Mouse (Mus musculus): ENCODE results near the gene Edem3. TPM values are rescaled to one million over a fixed set of nuclear protein-coding genes. Genes with fewer than 3 reads are reported as not detected.
"Not testable (repeated sequence)": the region's sequence is repeated elsewhere in the genome, so short reads cannot be mapped to it uniquely, and the experiment has no call there.

Gene Edem3
- polyA plus RNA-seq, 1 experiment from 2014 or later, result 5.6 TPM

DNA sequence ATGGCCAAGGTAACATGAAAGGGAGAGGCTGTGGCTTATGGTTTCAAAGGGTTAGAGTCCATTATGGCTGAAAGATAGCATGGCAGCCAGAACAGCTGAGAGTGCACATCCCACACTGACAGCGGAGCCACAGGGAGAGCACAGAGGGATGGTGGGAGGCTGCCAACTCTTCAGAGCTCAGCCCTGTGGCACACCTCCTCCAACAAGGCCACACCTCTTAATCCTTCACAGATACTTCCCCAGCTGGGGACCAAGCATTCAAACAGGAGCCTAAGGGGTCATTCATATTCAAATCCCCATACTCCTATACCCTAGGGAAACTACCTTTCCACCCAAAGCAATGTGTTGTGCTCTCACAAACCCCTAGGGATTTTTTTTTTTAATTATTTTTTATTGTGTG, 23.4 kb downstream of the Edem3 start:
- 91% methylated on average over 1 of the region's 1 CpGs for WGBS (ENCODE audit: insufficient replicate concordance)
- ATAC-seq (ENCODE audit: low read depth) (peak; percentile 58), DNase-seq (no peak)
- Histone ChIP-seq H3K4me2 (no peak overlapping the region), H3K27ac (0 out of 2 replicates have a peak overlapping the region, but pooled peaks have one; percentile 25), H3K27me3 (no peaks in the 10 kb centered on the region), H3K4me1 (replicated peaks) (peaks cover 11% of the 10 kb centered on the region), H3K9ac (no peak overlapping the region), H3K9me3 (replicated peaks) (no peaks in the 10 kb centered on the region), H3K36me3 (peaks cover 60% of the 10 kb centered on the region), H3K4me3 (replicated peaks) (no peak overlapping the region)

DNA sequence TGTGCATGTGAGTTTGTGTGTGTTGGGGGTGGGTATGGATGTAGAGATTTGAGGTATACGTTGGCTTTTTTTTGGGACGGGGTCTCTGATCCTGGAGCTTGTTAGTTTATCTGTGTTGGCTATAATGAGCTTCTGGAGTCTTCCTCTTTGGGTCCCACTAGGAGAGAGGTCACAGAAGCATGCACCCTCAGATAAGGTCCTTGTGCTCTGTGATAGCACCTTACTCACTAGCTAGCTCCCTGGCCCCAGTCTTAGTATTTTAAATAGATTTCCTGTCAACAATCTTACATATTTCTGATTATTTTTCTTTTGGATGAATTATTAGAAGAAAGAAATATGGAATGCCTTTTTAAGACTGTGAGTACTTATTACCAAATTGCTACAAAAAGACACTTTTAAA, 24.1 kb downstream of the Edem3 start:
- Histone ChIP-seq H3K27ac (no peak overlapping the region; the same call in 1 of the 2 replicates), H3K9me3 (replicated peaks) (no peaks in the 10 kb centered on the region), H3K4me3 (replicated peaks) (no peak overlapping the region), H3K36me3 (peaks cover 55% of the 10 kb centered on the region), H3K4me2 (no peak overlapping the region), H3K4me1 (replicated peaks) (peaks cover 11% of the 10 kb centered on the region), H3K27me3 (no peaks in the 10 kb centered on the region), H3K9ac (no peak overlapping the region)
- WGBS (ENCODE audit: insufficient replicate concordance), result 32% methylated on average over 2 of the region's 2 CpGs
- ATAC-seq (ENCODE audit: low read depth) (peak; percentile 90), DNase-seq (peak; percentile 27)

DNA sequence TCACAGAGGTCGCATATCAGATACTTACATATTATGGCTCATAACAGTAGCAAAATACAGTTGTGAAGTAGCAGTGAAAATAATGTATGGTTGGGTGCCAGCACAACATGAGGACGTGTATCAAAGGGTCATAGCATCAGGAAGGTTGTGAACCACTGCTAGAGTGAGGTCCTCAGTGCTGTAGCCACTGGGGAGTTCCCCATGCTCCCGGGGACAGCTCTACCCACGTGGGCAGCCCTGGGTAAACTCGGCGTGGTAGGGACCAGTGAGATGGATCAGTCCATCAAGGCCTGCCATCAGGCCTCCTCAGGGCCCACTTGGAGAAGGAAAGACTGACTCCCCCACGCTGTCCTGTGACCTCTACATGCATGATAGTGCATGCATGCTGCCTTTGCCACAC, 26.3 kb downstream of the Edem3 start:
- WGBS (ENCODE audit: insufficient replicate concordance), result 76% methylated on average over 7 of the region's 7 CpGs
- Histone ChIP-seq H3K9me3 (replicated peaks) (no peaks in the 10 kb centered on the region), H3K27ac (no peak overlapping the region), H3K4me1 (replicated peaks) (peaks cover 11% of the 10 kb centered on the region), H3K4me3 (replicated peaks) (no peak overlapping the region), H3K36me3 (peaks cover 51% of the 10 kb centered on the region), H3K4me2 (no peak overlapping the region), H3K27me3 (no peaks in the 10 kb centered on the region), H3K9ac (no peak overlapping the region)
- DNase-seq, result no peak
- ATAC-seq (ENCODE audit: low read depth), result no peak

DNA sequence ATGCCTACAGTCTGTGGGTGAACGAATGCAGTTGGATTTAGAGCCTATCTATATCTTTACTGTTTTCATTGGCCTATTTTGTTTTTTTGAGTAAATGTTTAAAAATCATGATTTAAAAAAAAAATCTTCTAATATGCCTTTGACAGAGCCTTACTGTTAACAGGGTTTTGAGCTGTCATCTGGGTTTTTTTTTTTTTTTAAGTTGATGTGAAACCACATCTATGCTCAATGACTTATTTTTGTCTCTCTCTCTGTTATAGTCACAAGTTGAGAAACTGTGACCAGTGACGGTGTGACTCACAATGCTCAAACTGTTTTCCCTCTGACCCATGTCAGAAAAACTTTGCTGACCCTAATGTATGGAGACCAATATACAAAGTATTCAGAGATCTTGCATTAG, 28.2 kb downstream of the Edem3 start:
- Histone ChIP-seq H3K27me3 (no peaks in the 10 kb centered on the region), H3K4me2 (no peak overlapping the region), H3K4me3 (replicated peaks) (no peak overlapping the region), H3K27ac (no peak overlapping the region), H3K9me3 (replicated peaks) (no peaks in the 10 kb centered on the region), H3K4me1 (replicated peaks) (peaks cover 9% of the 10 kb centered on the region), H3K9ac (no peak overlapping the region), H3K36me3 (peaks cover 43% of the 10 kb centered on the region)
- 83% methylated on average over 2 of the region's 2 CpGs for WGBS (ENCODE audit: insufficient replicate concordance)
- DNase-seq (no peak), ATAC-seq (ENCODE audit: low read depth) (no peak)

DNA sequence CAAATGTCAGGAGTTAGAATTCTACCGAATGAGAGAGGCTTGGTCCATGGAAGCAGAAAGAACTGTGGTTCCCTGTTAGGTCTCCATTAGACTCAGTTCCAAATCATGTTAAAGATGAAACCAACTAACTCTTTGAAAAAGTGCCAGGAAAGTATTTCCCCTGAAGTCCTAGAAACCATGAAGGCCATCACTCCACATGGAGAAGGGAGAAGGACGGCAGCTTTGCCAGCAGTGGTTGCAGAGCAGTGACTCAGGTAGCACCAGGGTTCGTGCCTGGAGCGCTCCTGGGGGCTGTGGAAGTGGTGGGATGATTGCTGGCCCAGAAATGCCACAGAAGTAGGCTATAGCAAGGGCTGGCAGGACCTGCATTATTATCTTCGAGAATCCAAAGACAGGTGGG, 31.2 kb downstream of the Edem3 start:
- peaks cover 42% of the 10 kb centered on the region for H3K36me3 ChIP-seq
- no peak overlapping the region for H3K9ac ChIP-seq
- no peaks in the 10 kb centered on the region for H3K9me3 ChIP-seq (replicated peaks)
- H3K4me1 ChIP-seq (replicated peaks), result no peaks in the 10 kb centered on the region
- no peaks in the 10 kb centered on the region for H3K27me3 ChIP-seq
- DNase-seq, result no peak
- H3K4me3 ChIP-seq (replicated peaks), result no peak overlapping the region
- H3K4me2 ChIP-seq, result no peak overlapping the region
- WGBS (ENCODE audit: insufficient replicate concordance), result 83% methylated on average over 5 of the region's 5 CpGs
- ATAC-seq (ENCODE audit: low read depth), result no peak
- no peak overlapping the region for H3K27ac ChIP-seq

GRCm38 (mm10) chr1:151789136-151789535, 34.0 kb downstream of the Edem3 start:
- H3K9me3 ChIP-seq (replicated peaks), result no peaks in the 10 kb centered on the region
- H3K36me3 ChIP-seq, result peaks cover 40% of the 10 kb centered on the region
- H3K4me1 ChIP-seq (replicated peaks), result no peaks in the 10 kb centered on the region
- no peak overlapping the region for H3K27ac ChIP-seq
- no peak for DNase-seq
- H3K27me3 ChIP-seq, result no peaks in the 10 kb centered on the region
- no peak overlapping the region for H3K4me2 ChIP-seq
- no peak overlapping the region for H3K4me3 ChIP-seq (replicated peaks)
- no peak for ATAC-seq (ENCODE audit: low read depth)
- 75% methylated on average over 4 of the region's 4 CpGs for WGBS (ENCODE audit: insufficient replicate concordance)
- no peak overlapping the region for H3K9ac ChIP-seq

- WGBS (ENCODE audit: insufficient replicate concordance), result 33% methylated on average over 8 of the region's 8 CpGs
- H3K36me3 ChIP-seq, result peaks cover 45% of the 10 kb centered on the region
Measured at GRCm38 (mm10) chr1:151792076-151792475, 36.9 kb downstream of the Edem3 start.

DNA sequence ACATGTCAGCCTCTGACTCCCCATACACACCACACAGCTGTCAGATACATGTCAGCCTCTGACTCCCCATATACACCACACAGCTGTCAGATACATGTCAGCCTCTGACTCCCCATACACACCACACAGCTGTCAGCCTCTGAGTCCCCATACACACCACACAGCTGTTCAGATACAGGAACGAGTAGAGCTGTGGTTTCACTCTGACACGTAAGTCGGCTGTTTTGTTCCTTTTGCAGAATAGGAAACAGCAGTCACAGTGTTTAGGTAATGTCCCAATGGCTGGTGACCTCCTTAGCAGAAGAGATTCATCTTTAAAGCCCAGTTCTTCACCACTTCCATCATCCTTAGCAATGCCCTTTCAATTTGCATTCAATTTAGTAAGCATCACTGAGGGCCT, 47.6 kb downstream of the Edem3 start:
- H3K27me3 ChIP-seq; H3K9me3 ChIP-seq (replicated peaks); H3K4me3 ChIP-seq (replicated peaks); ATAC-seq (ENCODE audit: low read depth); H3K4me1 ChIP-seq (replicated peaks); H3K4me2 ChIP-seq; H3K9ac ChIP-seq; DNase-seq; H3K27ac ChIP-seq: not testable (repeated sequence)
- 52% methylated on average over 3 of the region's 3 CpGs for WGBS (ENCODE audit: insufficient replicate concordance)
- H3K36me3 ChIP-seq, result peaks cover 58% of the 10 kb centered on the region

More at GRCm38 (mm10) chr1:151792076-151792475, 36.9 kb downstream of the Edem3 start:
- H3K27me3 ChIP-seq; H3K4me3 ChIP-seq (replicated peaks); H3K9me3 ChIP-seq (replicated peaks); DNase-seq; H3K4me2 ChIP-seq; H3K27ac ChIP-seq; H3K9ac ChIP-seq; ATAC-seq (ENCODE audit: low read depth); H3K4me1 ChIP-seq (replicated peaks): not testable (repeated sequence)

- H3K4me2 ChIP-seq, result no peak overlapping the region
- no peaks in the 10 kb centered on the region for H3K4me1 ChIP-seq (replicated peaks)
- H3K4me3 ChIP-seq (replicated peaks), result no peak overlapping the region
- DNase-seq (no peak), ATAC-seq (ENCODE audit: low read depth) (no peak)
- H3K27ac ChIP-seq, result no peak overlapping the region
- WGBS (ENCODE audit: insufficient replicate concordance), result 80% methylated on average over 5 of the region's 5 CpGs
- no peaks in the 10 kb centered on the region for H3K9me3 ChIP-seq (replicated peaks)
- H3K27me3 ChIP-seq, result no peaks in the 10 kb centered on the region
- peaks cover 58% of the 10 kb centered on the region for H3K36me3 ChIP-seq
- no peak overlapping the region for H3K9ac ChIP-seq
Measured at GRCm38 (mm10) chr1:151807286-151807685, 52.1 kb downstream of the Edem3 start.

- H3K27ac ChIP-seq, result no peak overlapping the region
- peaks cover 58% of the 10 kb centered on the region for H3K36me3 ChIP-seq
- H3K4me1 ChIP-seq (replicated peaks), result no peaks in the 10 kb centered on the region
- WGBS (ENCODE audit: insufficient replicate concordance), result 74% methylated on average over 7 of the region's 7 CpGs
- no peak overlapping the region for H3K4me3 ChIP-seq (replicated peaks)
- H3K4me2 ChIP-seq, result no peak overlapping the region
- H3K27me3 ChIP-seq, result no peaks in the 10 kb centered on the region
- DNase-seq (no peak), ATAC-seq (ENCODE audit: low read depth) (no peak)
- H3K9ac ChIP-seq, result no peak overlapping the region
- no peaks in the 10 kb centered on the region for H3K9me3 ChIP-seq (replicated peaks)
Measured at GRCm38 (mm10) chr1:151810628-151811421, 55.7 kb downstream of the Edem3 start.

- Histone ChIP-seq H3K4me1 (replicated peaks) (no peaks in the 10 kb centered on the region), H3K4me3 (replicated peaks) (no peak overlapping the region), H3K36me3 (peaks cover 61% of the 10 kb centered on the region), H3K27ac (no peak overlapping the region), H3K9ac (no peak overlapping the region), H3K9me3 (replicated peaks) (no peaks in the 10 kb centered on the region), H3K4me2 (no peak overlapping the region), H3K27me3 (no peaks in the 10 kb centered on the region)
- DNase-seq (no peak), ATAC-seq (ENCODE audit: low read depth) (no peak)
- WGBS (ENCODE audit: insufficient replicate concordance), result 87% methylated on average over 16 of the region's 16 CpGs
Measured at GRCm38 (mm10) chr1:151811456-151811855, 56.3 kb downstream of the Edem3 start.
